ENCODE assay signal across 8 mouse cellular contexts in genomic region chr11:50323843-50324242, GRCm38 (mm10). TPM values are rescaled to one million over a fixed set of nuclear protein-coding genes. Genes with fewer than 3 reads are reported as not detected.
DNase-seq lines count a peak whose midpoint lies in the region; ATAC-seq and TF ChIP-seq lines count a peak whose summit lies in the region.

No protein-coding gene starts in this region.

- TF ChIP-seq CTCF in layer of hippocampus, adult 2 months (conservative IDR thresholded peaks at IDR 0.05) = no peak

- H3K9me3 ChIP-seq in limb, embryonic 12.5 days = no peaks in the 10 kb centered on the region
- H3K9me3 ChIP-seq in neural tube, embryonic 14.5 days (ENCODE audit: control insufficient read depth, low read length) = no peaks in the 10 kb centered on the region

- H3K4me1 ChIP-seq in limb, embryonic 12.5 days (replicated peaks) = peaks cover 23% of the 10 kb centered on the region
- H3K4me1 ChIP-seq in neural tube, embryonic 14.5 days (ENCODE audit: control insufficient read depth, insufficient read depth, low read length) = peaks cover 34% of the 10 kb centered on the region

- no peaks in the 10 kb centered on the region for H3K27me3 ChIP-seq in limb, embryonic 12.5 days
- H3K27me3 ChIP-seq in neural tube, embryonic 14.5 days (ENCODE audit: control insufficient read depth, insufficient read depth, low read length) = no peaks in the 10 kb centered on the region

- H3K9ac ChIP-seq in limb, embryonic 12.5 days (replicated peaks) = peak overlapping the region; percentile 92; the same call in 1 of the 2 replicates
- H3K9ac ChIP-seq in neural tube, embryonic 14.5 days (replicated peaks; ENCODE audit: low read depth, low read length) = 0 out of 2 replicates have a peak overlapping the region, but pooled peaks have one; percentile 16

- peak overlapping the region; percentile 84 for H3K4me2 ChIP-seq in limb, embryonic 12.5 days
- H3K4me2 ChIP-seq in neural tube, embryonic 14.5 days (ENCODE audit: low read depth, low read length) = peak overlapping the region; percentile 92

- DNase-seq in layer of hippocampus, adult 2 months (ENCODE audit: low spot score in 2 of 2) = no peak
- no peak for DNase-seq in layer of hippocampus, postnatal 25 days (ENCODE audit: extremely low spot score in 1 of 2, low spot score in 1 of 2)
- DNase-seq in thymus, postnatal 36 days = no peak
- DNase-seq in right cerebral cortex, adult 2 months (ENCODE audit: low spot score in 2 of 2) = no peak
- no peak for DNase-seq in thymus, postnatal 4 days

- peaks cover 12% of the 10 kb centered on the region for H3K36me3 ChIP-seq in limb, embryonic 12.5 days
- no peaks in the 10 kb centered on the region for H3K36me3 ChIP-seq in neural tube, embryonic 14.5 days (ENCODE audit: control insufficient read depth, insufficient read depth, low read length)

- no peak overlapping the region for H3K27ac ChIP-seq in layer of hippocampus, adult 2 months
- H3K27ac ChIP-seq in limb, embryonic 12.5 days = no peak overlapping the region
- no peak overlapping the region for H3K27ac ChIP-seq in neural tube, embryonic 14.5 days (ENCODE audit: low read depth, low read length)

- 42% methylated on average over 1 of the region's 1 CpGs for WGBS in limb, embryonic 12.5 days
- 33% methylated on average over 1 of the region's 1 CpGs for WGBS in neural tube, embryonic 14.5 days

- ATAC-seq in erythroblast, adult 5-6 weeks (replicated peaks; ENCODE audit: low FRiP score, poor library complexity, severe bottlenecking) = peak; percentile 52
- ATAC-seq in limb, embryonic 12.5 days (ENCODE audit: insufficient number of reproducible peaks, insufficient read depth, low FRiP score, low TSS enrichment, low read depth) = no peak
- ATAC-seq in neural tube, embryonic 14.5 days (ENCODE audit: low read depth) = no peak

- peak overlapping the region; percentile 96 for H3K4me3 ChIP-seq in layer of hippocampus, adult 2 months
- peak overlapping the region; percentile 78 for H3K4me3 ChIP-seq in limb, embryonic 12.5 days (replicated peaks)
- H3K4me3 ChIP-seq in neural tube, embryonic 14.5 days (ENCODE audit: low read depth, low read length) = peak overlapping the region; percentile 94

RNA-seq across cellular contexts. Expression of gene Canx, which starts 1.6 kb away (rescaled TPM):
- 100 to 1,000 TPM; 365 to 415 TPM for total RNA-seq in layer of hippocampus, adult 2 months (2021)
- total RNA-seq in layer of hippocampus, postnatal 25 days (2021) = 100 to 1,000 TPM; 390 to 437 TPM
- total RNA-seq in erythroblast, adult 5-6 weeks (2015; ENCODE audit: low replicate concordance) = 98.6 and 101 TPM in 2 replicates
- 226 and 340 TPM in 2 replicates for total RNA-seq in erythroblast, adult 5-6 weeks (2017; ENCODE audit: low replicate concordance)
- 292 and 313 TPM in 2 replicates for polyA plus RNA-seq in limb, embryonic 12.5 days (2016; fragmentation: Nextera tagmentation; extraction: Ambion mirVana)
- 205 and 227 TPM in 2 replicates for polyA plus RNA-seq in neural tube, embryonic 14.5 days (2014; fragmentation: Nextera tagmentation; extraction: Ambion mirVana)

RNA-seq across cellular contexts. Expression of gene Cby3, which starts 30.4 kb away (rescaled TPM):
- 1 to 10 TPM in 1 of 2 experiments, not detected in 1; 1.7 TPM for total RNA-seq in layer of hippocampus, adult 2 months (2021)
- under 1 TPM in 1 of 2 experiments, not detected in 1; 0.42 TPM for total RNA-seq in layer of hippocampus, postnatal 25 days (2021)
- total RNA-seq in erythroblast, adult 5-6 weeks (2015; ENCODE audit: low replicate concordance) = not detected in 2 replicates
- not detected in 2 replicates for total RNA-seq in erythroblast, adult 5-6 weeks (2017; ENCODE audit: low replicate concordance)
- polyA plus RNA-seq in limb, embryonic 12.5 days (2016; fragmentation: Nextera tagmentation; extraction: Ambion mirVana) = 0.44 TPM in 1 of 2 replicates, not detected in the other
- 0.81 and 0.92 TPM in 2 replicates for polyA plus RNA-seq in neural tube, embryonic 14.5 days (2014; fragmentation: Nextera tagmentation; extraction: Ambion mirVana)

RNA-seq across cellular contexts. Expression of gene Maml1, which starts 31.7 kb away (rescaled TPM):
- 10 to 100 TPM; 10.1 to 10.8 TPM for total RNA-seq in layer of hippocampus, adult 2 months (2021)
- 10 to 100 TPM; 10.4 to 11.6 TPM for total RNA-seq in layer of hippocampus, postnatal 25 days (2021)
- 15.2 and 15.7 TPM in 2 replicates for total RNA-seq in erythroblast, adult 5-6 weeks (2015; ENCODE audit: low replicate concordance)
- 7.2 and 10.0 TPM in 2 replicates for total RNA-seq in erythroblast, adult 5-6 weeks (2017; ENCODE audit: low replicate concordance)
- 9.0 and 10.4 TPM in 2 replicates for polyA plus RNA-seq in limb, embryonic 12.5 days (2016; fragmentation: Nextera tagmentation; extraction: Ambion mirVana)
- polyA plus RNA-seq in neural tube, embryonic 14.5 days (2014; fragmentation: Nextera tagmentation; extraction: Ambion mirVana) = 3.5 and 4.4 TPM in 2 replicates

RNA-seq across cellular contexts. Expression of gene Hnrnph1, which starts 52.9 kb away (rescaled TPM):
- total RNA-seq in layer of hippocampus, adult 2 months (2021) = 100 to 1,000 TPM; 272 to 300 TPM
- total RNA-seq in layer of hippocampus, postnatal 25 days (2021) = 100 to 1,000 TPM; 241 to 264 TPM
- total RNA-seq in erythroblast, adult 5-6 weeks (2015; ENCODE audit: low replicate concordance) = 162 and 237 TPM in 2 replicates
- total RNA-seq in erythroblast, adult 5-6 weeks (2017; ENCODE audit: low replicate concordance) = 155 and 222 TPM in 2 replicates
- 636 and 669 TPM in 2 replicates for polyA plus RNA-seq in limb, embryonic 12.5 days (2016; fragmentation: Nextera tagmentation; extraction: Ambion mirVana)
- polyA plus RNA-seq in neural tube, embryonic 14.5 days (2014; fragmentation: Nextera tagmentation; extraction: Ambion mirVana) = 441 and 486 TPM in 2 replicates
